In genomic region chr14:116977259-116977658, GRCm38 (mm10) we compare ENCODE assay signal across 23 mouse cellular contexts. TPM values are rescaled to one million over a fixed set of nuclear protein-coding genes. Genes with fewer than 3 reads are reported as not detected.
DNase-seq lines count a peak whose midpoint lies in the region; ATAC-seq and TF ChIP-seq lines count a peak whose summit lies in the region.
"Had no signal": no experiment of that assay in that cellular context is flagged by ENCODE, and none has a peak within 500 bp of the region (broad histone marks: within the 10 kb centered on the region; RNA-seq: fewer than 3 reads in every experiment).

No protein-coding gene starts in this region.

- no peak for TF ChIP-seq POLR2A in CH12.LX (IDR thresholded peaks at IDR 0.05; ENCODE audit: low read depth, low read length)
- no peak for TF ChIP-seq POLR2A in heart, adult 2 months (IDR thresholded peaks at IDR 0.05; ENCODE audit: insufficient read depth, low read depth, low read length)

- in situ Hi-C loops in CH12.LX (cut with MboI; ENCODE audit: low pct_ligation_motif_present, low pct_unique_long_range_greater_than_20kb, low sequenced_read_pairs), result no loop called here

- H3K4me3 ChIP-seq in CH12.LX (replicated peaks in 1 of 3; ENCODE audit: low read depth in 2 of 3, low read length in 2 of 3, poor library complexity in 1 of 3), result no peak overlapping the region
- no peak overlapping the region for H3K4me3 ChIP-seq in heart, adult 2 months

- no peaks in the 10 kb centered on the region for H3K79me2 ChIP-seq in CH12.LX (replicated peaks; ENCODE audit: control insufficient read depth, extremely low read depth, insufficient read depth, poor library complexity, severe bottlenecking)
- no peaks in the 10 kb centered on the region for H3K79me2 ChIP-seq in heart, adult 2 months (replicated peaks; ENCODE audit: control insufficient read depth, insufficient read depth, low read length)

- no peak for TF ChIP-seq RAD21 in CH12.LX (IDR thresholded peaks at IDR 0.05; ENCODE audit: low read depth, low read length)

- H3K9me3 ChIP-seq in CH12.LX (replicated peaks; ENCODE audit: low read length), result no peaks in the 10 kb centered on the region

- 0 out of 2 replicates have a peak, but pooled peaks have one; percentile 22 for TF ChIP-seq EP300 in CH12.LX (IDR thresholded peaks at IDR 0.05; ENCODE audit: low read length)
- TF ChIP-seq EP300 in heart, adult 2 months (IDR thresholded peaks at IDR 0.05; ENCODE audit: insufficient read depth, low read depth, low read length), result no peak

- H3K9ac ChIP-seq in CH12.LX (ENCODE audit: insufficient read depth, low read depth), result no peak overlapping the region
- H3K9ac ChIP-seq in heart, adult 2 months (ENCODE audit: low read depth, low read length), result no peak overlapping the region

- dilution Hi-C loops in CH12.LX (cut with MboI; ENCODE audit: extremely low pct_ligation_motif_present, extremely low pct_unique_long_range_greater_than_20kb, low sequenced_read_pairs), result no loop called here

- ATAC-seq in hematopoietic stem cell, adult 5-6 weeks (replicated peaks in 1 of 2; ENCODE audit: insufficient read depth in 1 of 2, low FRiP score in 2 of 2, low TSS enrichment in 1 of 2, low read depth in 1 of 2, poor library complexity in 2 of 2, severe bottlenecking in 2 of 2), result peak; percentile 84 to 96
- ATAC-seq: activated CD4-positive, CD25-positive, alpha-beta regulatory T cell, adult 4 months; CD4-positive, CD25-positive, alpha-beta regulatory T cell, adult 4 months; Patski had no signal

- H3K27me3 ChIP-seq in CH12.LX (replicated peaks), result no peaks in the 10 kb centered on the region
- no peaks in the 10 kb centered on the region for H3K27me3 ChIP-seq in heart, adult 2 months (ENCODE audit: control insufficient read depth, insufficient read depth, low read length)
- H3K27me3 ChIP-seq: Patski had no signal

- WGBS in heart, adult 2 months, result 57% methylated on average over 2 of the region's 2 CpGs

- DNase-seq in 3T3-L1 (ENCODE audit: low read depth, low spot score) (peak; percentile 57), CH12.LX (ENCODE audit: extremely low read depth) (peak; percentile 12)
- DNase-seq in heart, adult 2 months, result no peak
- no peak for DNase-seq in left cerebral cortex, postnatal 36 days (ENCODE audit: low spot score in 2 of 2)
- DNase-seq in cerebellum, postnatal 4 days (ENCODE audit: low spot score in 2 of 2), result no peak
- DNase-seq: adrenal gland, adult 2 months; adrenal gland, adult 8-10 months; adrenal gland, postnatal 10 days; adrenal gland, postnatal 14 days; adrenal gland, postnatal 25 days; adrenal gland, postnatal 36 days; B cell, adult 2 months; cerebellum, adult 11 months; cerebellum, adult 11-12 months; cerebellum, adult 18-20 months; cerebellum, adult 2 months; cerebellum, adult 8-10 months had no signal

- H3K4me2 ChIP-seq in CH12.LX (ENCODE audit: insufficient read depth, low read depth, poor library complexity, severe bottlenecking), result peak overlapping the region; percentile 82

- intact Hi-C loops in heart, adult 2 months (cut with DNase I), result no loop called here
- intact Hi-C loops in left cerebral cortex, postnatal 36 days (cut with DNase I), result no loop called here

- no peak for TF ChIP-seq CTCF in CH12.LX (conservative IDR thresholded peaks at IDR 0.05 in 1 of 2, IDR thresholded peaks at IDR 0.05 in 1 of 2; ENCODE audit: low read depth in 2 of 2, low read length in 2 of 2)
- no peak for TF ChIP-seq CTCF in heart, adult 2 months (IDR thresholded peaks at IDR 0.05)

- no peak overlapping the region for H3K27ac ChIP-seq in CH12.LX (ENCODE audit: insufficient read depth, low read depth)
- H3K27ac ChIP-seq in heart, adult 2 months, result no peak overlapping the region

- H3K4me1 ChIP-seq in CH12.LX (ENCODE audit: control insufficient read depth in 1 of 2, insufficient read depth in 2 of 2), result peaks cover 10 to 35% of the 10 kb centered on the region in 2 experiments
- H3K4me1 ChIP-seq in heart, adult 2 months (ENCODE audit: control insufficient read depth, insufficient read depth, low read length), result no peaks in the 10 kb centered on the region

- H3K36me3 ChIP-seq in CH12.LX (replicated peaks in 1 of 2; ENCODE audit: control insufficient read depth in 1 of 2, insufficient read depth in 1 of 2, low read length in 1 of 2), result no peaks in the 10 kb centered on the region
- H3K36me3 ChIP-seq in heart, adult 2 months (ENCODE audit: control insufficient read depth, insufficient read depth, low read length), result no peaks in the 10 kb centered on the region
- H3K36me3 ChIP-seq: G1E had no signal

TF ChIP-seq in CH12.LX, 34 proteins besides CTCF, POLR2A, EP300 and RAD21:
- TF ChIP-seq JUND (conservative IDR thresholded peaks at IDR 0.05; ENCODE audit: low read depth, low read length) (0 out of 2 replicates have a peak, but pooled peaks have one; percentile 9), ELF1 (IDR thresholded peaks at IDR 0.05; ENCODE audit: low read depth, low read length) (peak; percentile 52; the same call in 1 of the 2 replicates), MAFK (IDR thresholded peaks at IDR 0.05; ENCODE audit: insufficient replicate concordance, low read length) (peak; percentile 53; the same call in 1 of the 2 replicates), SIN3A (IDR thresholded peaks at IDR 0.05; ENCODE audit: low read length) (no peak), ETS1 (conservative IDR thresholded peaks at IDR 0.05; ENCODE audit: low read depth, low read length) (peak; percentile 16)

RNA-seq across cellular contexts. Expression of gene Gpc6, which starts 52.1 kb away (rescaled TPM):
- not detected in 2 replicates for total RNA-seq in CH12.LX (2012; rRNA removed)
- total RNA-seq in CH12.LX (2014; rRNA removed), result not detected in 2 replicates
- not detected in 2 replicates for polyA plus RNA-seq in CH12.LX (2012; ENCODE audit: insufficient read length, low read depth)
- total RNA-seq in hematopoietic stem cell, adult 5-6 weeks (2017), result not detected in 2 replicates
- 10 to 100 TPM in 1 of 2 experiments, 1 to 10 TPM in 1; 8.0 to 10.3 TPM for total RNA-seq in heart, adult 2 months (2021)
- 4.6 and 8.4 TPM in 2 replicates for polyA plus RNA-seq in heart, adult 2 months (2012; rRNA removed)
- total RNA-seq in left cerebral cortex, postnatal 36 days (2021), result 10 to 100 TPM; 15.5 to 16.2 TPM
- total RNA-seq: MEL had no signal
- polyA plus RNA-seq: activated CD4-positive, CD25-positive, alpha-beta regulatory T cell, adult 4 months; G1E had no signal

Comparison
In these comparisons a context has a peak if more than half of its experiments do, and no peak if none do; other contexts are left out.
1. DNase-seq: peak in 3T3-L1 (single experiment) and CH12.LX (single experiment); none in heart, adult 2 months (0 of 2), left cerebral cortex, postnatal 36 days (0 of 2) and cerebellum, postnatal 4 days (0 of 2).